Mouse (Mus musculus): ENCODE results near the gene Hist1h2bn. TPM values are rescaled to one million over a fixed set of nuclear protein-coding genes. Genes with fewer than 3 reads are reported as not detected.
A peak's percentile ranks its signal among the peaks of the same experiment; 100 is the strongest.
"Not testable (repeated sequence)": the region's sequence is repeated elsewhere in the genome, so short reads cannot be mapped to it uniquely, and the experiment has no call there.

The Hist1h2bn gene
- 10 to 100 TPM; 10.1 to 17.6 (median 15.3) TPM for total RNA-seq (2022)

DNA sequence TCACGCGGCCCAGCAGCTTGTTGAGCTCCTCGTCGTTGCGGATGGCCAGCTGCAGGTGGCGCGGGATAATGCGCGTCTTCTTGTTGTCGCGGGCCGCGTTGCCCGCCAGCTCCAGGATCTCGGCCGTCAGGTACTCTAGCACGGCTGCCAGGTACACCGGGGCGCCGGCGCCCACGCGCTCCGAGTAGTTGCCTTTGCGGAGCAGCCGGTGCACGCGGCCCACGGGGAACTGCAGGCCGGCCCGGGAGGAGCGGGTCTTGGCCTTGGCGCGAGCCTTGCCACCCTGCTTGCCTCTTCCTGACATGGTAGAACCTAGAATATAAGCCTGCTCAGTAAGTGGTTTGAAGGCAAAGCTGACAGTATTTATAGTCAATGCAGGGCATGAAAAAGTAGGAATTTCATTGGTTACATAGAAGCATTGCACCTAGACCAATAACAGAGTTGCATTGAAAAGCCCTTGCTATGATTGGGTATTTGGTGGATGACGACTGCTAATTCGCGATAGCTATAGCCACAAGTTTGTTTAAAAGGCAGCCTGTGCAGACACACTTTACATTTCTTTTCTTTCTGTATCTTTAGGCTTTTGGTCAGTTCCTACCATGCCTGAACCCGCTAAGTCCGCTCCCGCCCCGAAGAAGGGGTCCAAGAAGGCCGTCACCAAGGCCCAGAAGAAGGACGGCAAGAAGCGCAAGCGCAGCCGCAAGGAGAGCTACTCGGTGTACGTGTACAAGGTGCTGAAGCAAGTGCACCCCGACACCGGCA, at the start of gene Hist1h2bn, which contains the start of gene Hist1h2ak:
Gene Hist1h2bn (plus strand): TSS at position 600 of the 762 bp plus-strand sequence.
Gene Hist1h2ak (minus strand): TSS at position 304 of the 762 bp plus-strand sequence.
- peak; percentile 53 for DNase-seq

DNA sequence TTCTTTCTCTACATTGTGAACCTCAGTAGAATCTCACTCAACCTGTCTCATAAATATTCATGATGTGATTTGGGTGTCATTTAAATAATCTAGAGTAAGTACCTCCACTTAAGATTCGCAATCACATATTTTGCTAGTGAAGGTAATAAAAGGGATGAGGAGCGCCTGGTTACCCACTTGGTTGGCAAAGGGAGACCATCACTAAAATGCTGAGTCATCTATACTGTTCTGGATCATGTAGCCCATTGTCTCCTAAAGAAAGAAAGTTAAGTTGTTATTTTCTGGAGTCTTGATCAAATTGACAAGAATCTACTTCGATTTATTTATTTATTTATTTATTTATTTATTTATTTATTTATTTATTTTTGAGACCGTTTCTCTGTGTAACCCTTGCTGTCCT, 47.3 kb upstream of the Hist1h2bn start:
- DNase-seq = no peak

- peak; percentile 81 for DNase-seq
These were observed 43.8 kb upstream of the Hist1h2bn start for GRCm38 (mm10) chr13:21710031-21710711.

DNA sequence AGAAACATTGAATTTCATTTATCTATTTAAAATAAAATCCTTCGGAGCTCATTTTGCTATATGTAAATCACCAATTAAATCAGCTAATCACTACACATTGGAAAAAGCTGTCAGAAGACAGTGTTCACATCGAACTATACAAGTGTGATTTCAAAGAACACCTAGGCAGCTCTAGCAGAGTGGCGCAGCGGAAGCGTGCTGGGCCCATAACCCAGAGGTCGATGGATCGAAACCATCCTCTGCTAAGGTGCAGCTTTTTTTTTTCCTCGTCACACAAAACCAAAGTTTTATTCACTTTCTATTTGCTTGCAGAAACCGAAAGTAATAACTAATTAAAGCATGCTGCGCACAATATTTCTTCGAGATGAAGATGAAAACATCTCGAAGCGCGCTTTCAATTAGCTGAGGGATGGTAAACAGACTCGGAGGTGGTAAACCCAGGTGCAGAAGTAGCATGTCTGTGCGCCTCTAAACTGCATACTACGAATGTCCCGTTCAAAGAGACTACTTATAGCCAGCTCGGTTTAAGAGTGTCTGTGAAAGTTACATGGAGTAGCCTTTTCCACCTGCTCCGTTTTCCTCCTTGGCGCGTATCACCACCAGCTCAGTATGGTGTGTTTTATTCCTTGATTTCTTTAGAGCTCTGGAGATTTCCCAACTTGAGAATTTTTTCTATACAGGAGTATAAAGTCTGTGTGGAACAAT, 43.0 kb upstream of the Hist1h2bn start:
- peak; percentile 62 for DNase-seq

DNA sequence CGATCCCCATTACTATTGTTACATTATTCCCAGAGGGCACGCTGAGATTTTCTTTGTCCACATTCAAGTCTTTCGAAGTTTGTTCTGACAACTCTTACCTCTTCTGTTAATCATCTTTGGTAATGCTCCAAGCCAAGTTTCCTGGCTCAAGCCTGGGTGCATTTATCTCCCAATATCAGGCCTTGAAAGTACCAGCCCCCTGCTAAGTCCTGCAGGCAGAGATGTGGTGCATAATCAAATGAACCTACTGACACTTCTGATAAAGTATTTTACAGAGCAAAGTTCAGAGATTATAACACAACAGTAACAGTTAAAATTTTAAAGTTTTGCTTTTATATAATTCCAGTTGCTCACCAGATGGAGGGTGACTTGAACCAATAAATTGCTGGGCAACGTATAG, 42.2 kb upstream of the Hist1h2bn start:
- no peak for DNase-seq

DNA sequence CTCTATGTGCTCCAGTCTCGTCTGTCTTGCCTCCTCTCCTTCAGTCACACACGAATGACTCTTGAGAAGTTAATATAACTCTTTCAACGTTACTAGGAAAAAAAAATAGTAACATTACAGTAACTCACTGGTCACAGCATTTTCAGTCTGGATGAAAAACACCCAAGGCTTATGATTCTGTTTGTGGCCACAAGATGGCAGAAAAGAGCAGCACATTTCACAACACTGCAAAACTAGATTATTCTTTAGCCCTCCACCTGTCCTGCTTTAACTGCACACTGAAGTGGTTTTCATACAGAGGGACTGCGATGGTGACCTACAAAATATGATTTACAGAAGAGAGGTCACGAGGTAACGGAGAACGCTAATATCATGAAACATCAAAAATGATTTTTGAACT, 39.2 kb upstream of the Hist1h2bn start:
- peak; percentile 42 for DNase-seq

DNA sequence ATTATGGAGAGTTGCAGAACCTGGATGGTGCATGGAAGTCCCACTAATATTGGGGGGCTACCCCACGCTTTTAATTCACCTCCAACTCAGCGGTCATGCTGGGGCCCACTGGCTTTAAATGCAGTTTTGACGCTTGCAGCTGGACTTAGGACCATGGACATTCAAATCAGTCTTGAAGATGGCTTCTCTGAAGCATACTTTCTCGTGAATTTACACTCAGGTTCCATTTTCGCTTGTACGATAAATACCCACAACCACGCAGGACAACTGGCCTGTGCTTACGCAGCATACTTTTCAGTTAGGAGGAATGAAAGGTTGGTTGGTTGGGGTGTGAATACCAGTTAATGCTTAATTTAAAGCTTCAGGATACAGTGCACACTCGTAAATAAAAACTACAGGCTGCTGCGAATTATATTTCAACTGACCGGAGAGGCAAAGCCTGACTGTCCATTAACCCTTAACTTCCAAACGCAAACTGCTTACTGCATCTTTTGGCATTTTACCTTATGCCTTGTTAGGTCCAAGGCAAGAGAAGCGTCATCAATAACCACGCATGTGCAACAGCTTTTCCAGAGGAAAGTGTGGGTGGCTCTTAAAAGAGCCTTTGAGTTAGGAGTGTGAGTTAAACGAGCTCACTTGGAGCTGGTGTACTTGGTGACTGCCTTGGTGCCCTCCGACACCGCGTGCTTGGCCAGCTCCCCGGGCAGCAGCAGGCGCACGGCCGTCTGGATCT, 38.6 kb upstream of the Hist1h2bn start:
- DNase-seq = no peak

DNA sequence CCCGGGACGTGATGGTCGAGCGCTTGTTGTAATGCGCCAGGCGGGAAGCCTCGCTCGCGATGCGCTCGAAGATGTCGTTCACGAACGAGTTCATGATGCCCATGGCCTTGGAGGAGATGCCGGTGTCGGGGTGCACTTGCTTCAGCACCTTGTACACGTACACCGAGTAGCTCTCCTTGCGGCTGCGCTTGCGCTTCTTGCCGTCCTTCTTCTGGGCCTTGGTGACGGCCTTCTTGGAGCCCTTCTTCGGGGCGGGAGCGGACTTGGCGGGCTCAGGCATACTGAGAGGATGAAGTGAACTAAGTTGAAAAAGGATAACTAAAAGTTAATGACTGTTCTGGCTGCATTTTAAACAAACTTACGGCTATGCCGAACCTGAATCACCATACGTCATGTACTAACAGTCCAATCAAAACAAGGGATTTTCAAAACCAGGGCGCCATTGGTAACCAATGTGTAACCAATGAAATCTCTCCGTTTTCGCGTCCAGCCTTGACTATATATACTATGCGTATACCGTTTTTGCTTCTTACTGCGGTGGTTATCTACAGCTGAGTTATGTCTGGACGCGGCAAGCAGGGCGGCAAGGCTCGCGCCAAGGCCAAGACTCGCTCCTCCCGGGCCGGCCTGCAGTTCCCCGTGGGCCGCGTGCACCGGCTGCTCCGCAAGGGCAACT, 37.9 kb upstream of the Hist1h2bn start, which contains the start of the genes Hist1h2bl and Hist1h2ai:
Gene Hist1h2bl (minus strand): TSS at position 280 of the 676 bp plus-strand sequence.
Gene Hist1h2ai (plus strand): TSS at position 559 of the 676 bp plus-strand sequence.
- peak; percentile 73 for DNase-seq

DNA sequence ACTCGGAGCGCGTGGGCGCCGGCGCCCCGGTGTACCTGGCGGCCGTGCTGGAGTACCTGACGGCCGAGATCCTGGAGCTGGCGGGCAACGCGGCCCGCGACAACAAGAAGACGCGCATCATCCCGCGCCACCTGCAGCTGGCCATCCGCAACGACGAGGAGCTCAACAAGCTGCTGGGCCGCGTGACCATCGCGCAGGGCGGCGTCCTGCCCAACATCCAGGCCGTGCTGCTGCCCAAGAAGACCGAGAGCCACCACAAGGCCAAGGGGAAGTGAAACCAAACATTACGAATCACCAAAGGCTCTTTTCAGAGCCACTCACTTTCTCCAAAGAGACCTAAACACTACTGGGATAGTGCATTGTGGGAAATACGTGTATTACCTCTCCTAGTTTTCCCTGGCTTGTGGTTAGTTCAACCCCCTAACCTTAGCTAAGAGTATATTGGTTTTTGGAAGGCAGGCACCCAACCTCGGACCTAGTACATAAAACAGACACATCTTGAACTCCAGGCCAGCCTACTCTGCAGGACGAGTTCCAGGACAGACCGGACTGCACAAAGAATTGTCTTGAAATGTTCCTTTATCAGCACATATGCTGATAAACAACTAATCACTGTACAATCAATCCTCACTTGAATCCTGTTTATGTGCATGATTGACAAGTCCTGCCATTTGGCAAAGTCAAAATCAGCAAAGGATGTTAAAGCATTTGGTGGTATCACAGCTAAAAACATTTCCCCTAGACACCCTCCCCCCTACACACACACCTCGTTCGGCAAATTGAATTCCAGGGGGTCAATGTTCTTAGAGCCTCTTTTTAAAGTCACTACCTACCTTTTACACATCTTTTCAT, 37.2 kb upstream of the Hist1h2bn start:
- not testable (repeated sequence) for DNase-seq

- peak; percentile 68 for DNase-seq
These were observed 36.2 kb upstream of the Hist1h2bn start, which contains the start of gene Hist1h3h for GRCm38 (mm10) chr13:21717397-21718357. Gene Hist1h3h (plus strand): TSS chr13:21717659.

GRCm38 (mm10) chr13:21718381-21719080, 35.4 kb upstream of the Hist1h2bn start:
- DNase-seq = no peak

GRCm38 (mm10) chr13:21721107-21721756, 32.7 kb upstream of the Hist1h2bn start:
- DNase-seq = not testable (repeated sequence)

GRCm38 (mm10) chr13:21721757-21722372, 32.1 kb upstream of the Hist1h2bn start, which contains the start of gene Hist1h2bm:
Gene Hist1h2bm (plus strand): TSS chr13:21722044.
- DNase-seq = peak; percentile 43

DNA sequence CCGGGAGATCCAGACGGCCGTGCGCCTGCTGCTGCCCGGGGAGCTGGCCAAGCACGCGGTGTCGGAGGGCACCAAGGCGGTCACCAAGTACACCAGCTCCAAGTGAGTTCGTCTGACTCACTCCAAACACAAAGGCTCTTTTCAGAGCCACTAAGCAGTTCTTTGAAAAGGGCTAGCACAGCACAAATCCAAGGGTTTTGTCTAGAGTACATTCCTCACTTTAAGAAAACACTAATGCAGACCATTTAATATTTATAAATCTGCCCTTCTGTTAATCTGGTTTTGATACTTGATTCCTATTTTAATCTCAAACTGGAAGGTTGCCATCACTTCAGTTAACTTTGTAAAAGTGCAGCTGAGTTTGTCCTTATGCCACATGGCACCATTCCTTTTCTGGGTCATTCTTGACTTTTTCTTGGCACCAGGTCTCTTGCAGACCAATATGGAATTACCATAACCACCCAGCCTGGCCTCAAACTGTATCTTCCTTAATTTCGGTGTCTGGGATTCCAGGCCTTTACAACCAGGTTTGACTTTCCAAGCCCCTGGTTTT, 31.5 kb upstream of the Hist1h2bn start:
- DNase-seq = no peak

DNA sequence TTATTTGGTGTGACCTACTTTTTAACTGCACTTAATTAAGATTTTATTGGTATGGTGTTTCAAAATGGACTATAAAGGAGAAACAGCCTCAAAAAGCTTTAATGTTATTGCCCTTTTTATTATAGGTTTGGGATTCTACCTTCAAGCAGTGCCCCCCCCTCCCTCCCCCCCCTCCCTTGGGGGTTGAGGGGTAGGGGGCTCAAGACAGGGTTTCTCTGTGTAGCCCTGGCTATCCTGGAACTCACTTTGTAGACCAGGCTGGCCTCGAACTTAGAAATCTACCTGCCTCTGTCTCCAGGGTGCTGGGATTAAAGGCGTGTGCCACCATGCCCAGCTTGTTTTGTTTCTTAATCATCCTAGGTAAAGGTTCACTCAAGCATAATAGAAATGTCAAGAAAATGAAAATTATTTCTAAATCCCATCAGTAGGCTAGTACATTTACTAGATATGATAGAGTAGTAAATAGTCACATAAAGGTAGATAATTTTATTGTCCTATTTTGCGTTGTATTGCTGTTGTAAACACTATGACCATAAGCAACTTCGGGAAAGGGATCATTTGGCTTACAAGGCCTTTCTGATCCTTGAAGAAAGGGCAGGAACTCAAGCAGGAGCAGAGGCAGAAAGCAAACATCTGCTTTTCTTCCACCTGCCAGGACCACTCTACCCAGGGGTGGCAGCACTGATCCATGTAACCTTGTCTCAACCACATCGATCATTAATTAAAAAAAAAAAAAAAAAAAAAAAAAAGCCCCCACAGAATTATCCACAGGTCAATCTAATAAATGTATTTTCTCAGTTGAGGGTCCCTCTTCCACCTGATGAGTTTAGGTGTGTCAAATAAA, 30.7 kb upstream of the Hist1h2bn start:
- DNase-seq = no peak

- DNase-seq = no peak
These were observed 25.9 kb upstream of the Hist1h2bn start for GRCm38 (mm10) chr13:21727948-21728572.

All from adrenal gland, adult 8-10 months (tissue).